Mouse (Mus musculus): ENCODE measurements around the gene 1810009A15Rik.

Gene 1810009A15Rik

DNA sequence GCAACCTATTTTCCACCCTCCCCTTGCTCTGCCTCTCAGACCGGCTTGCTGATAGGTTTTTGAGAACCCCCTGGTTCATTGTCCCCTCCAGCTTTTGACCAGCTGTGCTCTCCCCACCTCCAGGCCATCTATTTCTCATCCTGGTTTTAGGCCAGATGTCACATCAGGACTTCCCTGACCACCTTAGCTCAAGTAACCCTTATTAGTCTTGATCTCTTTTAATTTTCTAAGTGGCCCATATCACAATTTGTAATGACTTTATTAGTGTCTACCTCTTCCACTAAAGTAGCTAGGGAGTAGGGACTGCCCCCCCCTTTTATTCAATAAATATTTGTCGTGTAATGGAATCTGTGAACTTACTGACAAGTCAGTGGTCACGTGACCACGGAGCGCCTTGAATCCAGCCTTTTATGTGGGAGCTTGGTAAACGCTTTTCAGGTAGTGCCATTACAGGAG, 32.2 kb downstream of the 1810009A15Rik start:
- DNase-seq, result peak in 1 of 2 experiments; percentile 15

- no peak for DNase-seq
Observed at GRCm38 (mm10) chr19:8921741-8922140, 33.1 kb downstream of the 1810009A15Rik start.

- no peak for DNase-seq
Observed at GRCm38 (mm10) chr19:8926766-8927165, 38.1 kb downstream of the 1810009A15Rik start.

- DNase-seq, result no peak
Observed at GRCm38 (mm10) chr19:8927891-8928525, 39.4 kb downstream of the 1810009A15Rik start.

- DNase-seq, result no peak
Observed at GRCm38 (mm10) chr19:8928689-8929223, 40.1 kb downstream of the 1810009A15Rik start.

GRCm38 (mm10) chr19:8929224-8930088, 40.8 kb downstream of the 1810009A15Rik start, which contains the start of the genes Rom1 and Eml3:
TSS of gene Rom1 (minus strand) at chr19:8929356.
TSS of gene Eml3 (plus strand) at chr19:8929552.
- peak; percentile 86 for DNase-seq

GRCm38 (mm10) chr19:8930117-8930516, 41.5 kb downstream of the 1810009A15Rik start:
- DNase-seq, result no peak

DNA sequence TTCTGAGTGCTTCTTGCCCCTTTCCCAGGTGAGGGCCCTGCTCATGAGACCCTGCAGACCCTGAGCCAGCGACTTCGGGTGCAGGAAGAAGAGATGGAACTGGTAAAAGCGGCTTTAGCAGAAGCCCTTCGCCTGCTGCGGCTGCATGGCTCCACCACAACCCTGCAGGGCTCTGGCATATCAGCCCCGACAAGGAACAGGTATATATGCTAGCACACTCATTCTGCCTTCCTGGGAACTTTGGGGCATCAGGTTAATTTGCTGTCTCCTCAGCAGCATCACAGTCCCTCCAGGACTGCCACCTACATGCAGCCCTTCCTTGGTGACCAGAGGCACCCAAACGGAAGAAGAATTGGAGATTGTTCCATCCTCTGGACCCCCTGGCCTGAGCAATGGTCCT, 42.1 kb downstream of the 1810009A15Rik start:
- no peak for DNase-seq

DNA sequence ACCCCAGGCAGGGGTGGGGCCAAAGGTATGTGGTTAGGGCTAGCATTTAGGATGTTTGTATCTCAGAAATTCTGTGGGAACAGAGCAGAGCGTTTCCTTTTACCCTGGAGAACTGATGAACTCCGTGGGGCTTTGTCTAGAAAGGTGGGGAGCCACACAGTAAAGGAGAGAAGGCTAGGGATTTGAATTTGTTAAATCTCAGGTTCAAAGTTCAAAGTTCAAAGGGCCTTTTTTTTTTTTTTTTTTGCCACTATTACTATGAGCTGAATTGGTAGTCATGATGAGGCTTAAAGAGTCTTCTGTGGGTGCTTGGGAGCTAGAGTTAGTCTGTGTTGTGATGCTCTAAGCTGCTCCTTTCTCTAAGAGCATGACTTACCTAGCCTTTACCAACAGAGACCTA, 48.1 kb downstream of the 1810009A15Rik start:
- DNase-seq, result no peak

Measured in B cell, adult 2 months (primary cell).